Mouse (Mus musculus) stomach, embryonic 14.5 days (tissue): ENCODE measurements around the gene Wrap53. TPM values are rescaled to one million over a fixed set of nuclear protein-coding genes. Genes with fewer than 3 reads are reported as not detected.

Experiments
- ATAC-seq: fragments of 200-750 bp; cut with Nextera tagmentation; 2 replicates; pipeline ENCODE4 v1.8.0; 2017; ENCODE audit warnings: low read depth, moderate TSS enrichment; ENCODE audit not compliant: insufficient number of reproducible peaks, insufficient read depth, low FRiP score
- H3K27ac ChIP-seq: fragments of 300-500 bp; sonication (generic); 2 replicates; pipeline ENCODE4 v1.5.1; 2014; ENCODE audit warnings: mild to moderate bottlenecking, low read length, moderate library complexity, mixed read lengths
- H3K27me3 ChIP-seq: fragments of 300-500 bp; sonication (generic); 2 replicates; pipeline ENCODE4 v1.6.1; 2014; ENCODE audit warnings: low read length, control low read depth, mixed read lengths; ENCODE audit not compliant: control insufficient read depth, insufficient read depth
- H3K36me3 ChIP-seq: fragments of 300-500 bp; sonication (generic); 2 replicates; pipeline ENCODE4 v1.6.1; 2014; ENCODE audit warnings: mild to moderate bottlenecking, control low read depth, low read length, moderate library complexity, mixed read lengths; ENCODE audit not compliant: control insufficient read depth, insufficient read depth
- H3K4me1 ChIP-seq: fragments of 300-500 bp; sonication (generic); 2 replicates; pipeline ENCODE4 v1.6.1; 2014; ENCODE audit warnings: low read length, control low read depth, mixed read lengths; ENCODE audit not compliant: control insufficient read depth, insufficient read depth
- H3K4me2 ChIP-seq: fragments of 300-500 bp; sonication (generic); replicated peaks from 2 replicates; pipeline ENCODE4 v1.6.1; 2014; ENCODE audit warnings: low read depth, low read length, control low read depth
- H3K4me3 ChIP-seq: fragments of 300-500 bp; sonication (generic); 2 replicates; pipeline ENCODE4 v1.5.1; 2014; ENCODE audit warnings: low read depth, low read length, control low read depth
- H3K9ac ChIP-seq: fragments of 300-500 bp; sonication (generic); replicated peaks from 2 replicates; pipeline ENCODE4 v1.6.1; 2014; ENCODE audit warnings: low read depth, mild to moderate bottlenecking, control low read depth, low read length, moderate library complexity, mixed read lengths
- H3K9me3 ChIP-seq: fragments of 300-500 bp; sonication (generic); 2 replicates; pipeline ENCODE4 v1.6.1; 2016; ENCODE audit warnings: low read depth, low read length, control low read depth; ENCODE audit not compliant: control insufficient read depth
- WGBS: fragments of 180-500 bp; shearing (Covaris S2); extraction: QIAGEN DNeasy Blood & Tissue Kit; methylation state at CpG from one replicate; pipeline ENCODE4 v1.1.7; 2014; 5-methylcytosine and 5-hydroxymethylcytosine counted together
- polyA plus RNA-seq: library from polyadenylated mRNA; unstranded; fragments of >200 nt; fragmentation: Nextera tagmentation; extraction: Ambion mirVana; gene quantifications from 2 replicates; pipeline ENCODE4 v1.2.1, GENCODE M21; 2014

Gene Wrap53
- polyA plus RNA-seq, 1 experiment from 2014 or later = 22.1 TPM

GRCm38 (mm10) chr11:69582230-69582805 lies 2.3 kb upstream of the Wrap53 start:
- no peak overlapping the region for H3K27ac ChIP-seq
- no peak for ATAC-seq

GRCm38 (mm10) chr11:69581814-69582213 lies 1.8 kb upstream of the Wrap53 start:
- Histone ChIP-seq H3K36me3 (peaks cover 15% of the 10 kb centered on the region; the same call in 1 of the 2 replicates), H3K27me3 (no peaks in the 10 kb centered on the region), H3K9ac (peak overlapping the region; percentile 76), H3K4me2 (peak overlapping the region; percentile 95), H3K9me3 (no peaks in the 10 kb centered on the region), H3K27ac (peak overlapping the region; percentile 96), H3K4me1 (peaks cover 18% of the 10 kb centered on the region), H3K4me3 (peak overlapping the region; percentile 53)
- no peak for ATAC-seq
- 2% methylated on average over 8 of the region's 8 CpGs for WGBS

More at GRCm38 (mm10) chr11:69582230-69582805, 2.3 kb upstream of the Wrap53 start:
- Histone ChIP-seq H3K4me1 (peaks cover 16% of the 10 kb centered on the region), H3K9ac (no peak overlapping the region), H3K27me3 (no peaks in the 10 kb centered on the region), H3K9me3 (no peaks in the 10 kb centered on the region), H3K36me3 (peaks cover 17% of the 10 kb centered on the region), H3K4me2 (peak overlapping the region; percentile 95), H3K4me3 (peak overlapping the region; percentile 53)
- 62% methylated on average over 9 of the region's 9 CpGs for WGBS

- ATAC-seq = peak; percentile 82
- Histone ChIP-seq H3K9ac (peak overlapping the region; percentile 76), H3K9me3 (no peaks in the 10 kb centered on the region), H3K27ac (peak overlapping the region; percentile 96), H3K4me3 (peak overlapping the region; percentile 53), H3K36me3 (peaks cover 13% of the 10 kb centered on the region; the same call in 1 of the 2 replicates), H3K27me3 (no peaks in the 10 kb centered on the region), H3K4me2 (peak overlapping the region; percentile 95), H3K4me1 (peaks cover 20% of the 10 kb centered on the region)
- WGBS = under 1% methylated on average over 36 of the region's 36 CpGs
Observed at GRCm38 (mm10) chr11:69581147-69581688, 1.2 kb upstream of the Wrap53 start.

- Histone ChIP-seq H3K4me1 (peaks cover 21% of the 10 kb centered on the region), H3K27me3 (no peaks in the 10 kb centered on the region), H3K4me3 (peak overlapping the region; percentile 53), H3K9me3 (no peaks in the 10 kb centered on the region), H3K9ac (peak overlapping the region; percentile 76), H3K36me3 (peaks cover 13% of the 10 kb centered on the region; the same call in 1 of the 2 replicates), H3K27ac (peak overlapping the region; percentile 96), H3K4me2 (peak overlapping the region; percentile 95)
- 0 out of 2 replicates have a peak, but pooled peaks have one; percentile 3 for ATAC-seq
- 1% methylated on average over 25 of the region's 25 CpGs for WGBS
Observed at GRCm38 (mm10) chr11:69580572-69581146, 604 bp upstream of the Wrap53 start.

GRCm38 (mm10) chr11:69579128-69580017 lies 682 bp downstream of the Wrap53 start:
- peak overlapping the region; percentile 82 for H3K9ac ChIP-seq
- WGBS = 2% methylated on average over 39 of the region's 39 CpGs
- peak overlapping the region; percentile 96 for H3K27ac ChIP-seq
- peaks cover 13% of the 10 kb centered on the region; the same call in 1 of the 2 replicates for H3K36me3 ChIP-seq
- ATAC-seq = peak; percentile 83
- no peaks in the 10 kb centered on the region for H3K27me3 ChIP-seq
- peak overlapping the region; percentile 53 for H3K4me3 ChIP-seq
- H3K9me3 ChIP-seq = no peaks in the 10 kb centered on the region
- H3K4me2 ChIP-seq = peak overlapping the region; percentile 95
- peaks cover 21% of the 10 kb centered on the region for H3K4me1 ChIP-seq

- Histone ChIP-seq H3K27ac (peak overlapping the region; percentile 70; the same call in 1 of the 2 replicates), H3K4me1 (peaks cover 21% of the 10 kb centered on the region), H3K36me3 (peaks cover 6% of the 10 kb centered on the region; the same call in 1 of the 2 replicates), H3K4me2 (peak overlapping the region; percentile 95), H3K27me3 (no peaks in the 10 kb centered on the region), H3K4me3 (peak overlapping the region; percentile 53), H3K9ac (peak overlapping the region; percentile 82), H3K9me3 (no peaks in the 10 kb centered on the region)
- no peak for ATAC-seq
- WGBS = 16% methylated on average over 15 of the region's 15 CpGs
Observed at GRCm38 (mm10) chr11:69578301-69578700, 1.8 kb downstream of the Wrap53 start.

GRCm38 (mm10) chr11:69576307-69576706 lies 3.7 kb downstream of the Wrap53 start:
- 68% methylated on average over 5 of the region's 5 CpGs for WGBS
- Histone ChIP-seq H3K4me2 (no peak overlapping the region), H3K27me3 (no peaks in the 10 kb centered on the region), H3K9ac (no peak overlapping the region), H3K4me1 (peaks cover 15% of the 10 kb centered on the region), H3K9me3 (no peaks in the 10 kb centered on the region), H3K36me3 (peaks cover 6% of the 10 kb centered on the region), H3K4me3 (no peak overlapping the region), H3K27ac (no peak overlapping the region)
- ATAC-seq = no peak

- Histone ChIP-seq H3K9ac (no peak overlapping the region), H3K4me1 (peaks cover 15% of the 10 kb centered on the region), H3K4me3 (no peak overlapping the region), H3K36me3 (peaks cover 14% of the 10 kb centered on the region), H3K27ac (no peak overlapping the region), H3K9me3 (no peaks in the 10 kb centered on the region), H3K27me3 (no peaks in the 10 kb centered on the region), H3K4me2 (no peak overlapping the region)
- WGBS = 58% methylated on average over 3 of the region's 3 CpGs
- ATAC-seq = no peak
Observed at GRCm38 (mm10) chr11:69575220-69575619, 4.8 kb downstream of the Wrap53 start.
